In the genomic region with DNA sequence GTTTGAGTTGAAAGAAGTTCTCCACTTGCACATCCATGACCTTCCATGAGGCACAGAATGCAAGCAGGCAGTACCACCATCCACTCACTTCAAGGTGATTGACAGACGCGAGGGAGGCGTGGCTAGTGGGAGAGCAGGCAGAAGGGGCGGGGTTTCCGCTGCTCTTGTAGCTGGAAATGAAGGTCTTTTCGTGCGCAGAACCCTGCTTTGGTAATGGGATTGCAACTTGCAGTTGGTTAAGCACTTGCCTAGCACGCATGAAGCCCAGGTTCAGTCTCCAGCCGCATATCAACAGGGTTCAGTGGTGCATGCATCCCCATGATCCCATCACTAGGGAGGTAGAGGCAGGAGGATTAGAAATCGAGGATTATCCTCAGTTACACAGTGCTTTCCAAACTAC, we compare ENCODE assay signal across 9 mouse cellular contexts. TPM values are rescaled to one million over a fixed set of nuclear protein-coding genes. Genes with fewer than 3 reads are reported as not detected.
DNase-seq lines count a peak whose midpoint lies in the region; ATAC-seq and TF ChIP-seq lines count a peak whose summit lies in the region.
"Had no signal": no experiment of that assay in that cellular context is flagged by ENCODE, and none has a peak within 500 bp of the region (broad histone marks: within the 10 kb centered on the region; RNA-seq: fewer than 3 reads in every experiment).

No protein-coding gene starts in this region.

- DNase-seq in brain, embryonic 14.5 days (ENCODE audit: low read depth): peak; percentile 85
- DNase-seq in lung, postnatal 4 days: peak; percentile 51 to 54
- DNase-seq in splenic B cell, adult 2 months (ENCODE audit: low read depth, low spot score): peak; percentile 56

- H3K36me3 ChIP-seq in erythroblast, embryonic 14.5 days (ENCODE audit: control insufficient read depth): no peaks in the 10 kb centered on the region
- H3K36me3 ChIP-seq in heart, embryonic 12.5 days: no peaks in the 10 kb centered on the region
- no peaks in the 10 kb centered on the region for H3K36me3 ChIP-seq in kidney, embryonic 14.5 days (ENCODE audit: control insufficient read depth, insufficient read depth, low read length)
- no peaks in the 10 kb centered on the region for H3K36me3 ChIP-seq in splenic B cell, adult 2 months (ENCODE audit: control insufficient read depth, insufficient read depth, low read length, poor library complexity, severe bottlenecking)

- peak overlapping the region; percentile 55 for H3K4me3 ChIP-seq in erythroblast, embryonic 14.5 days (replicated peaks)
- peak overlapping the region; percentile 45 for H3K4me3 ChIP-seq in heart, embryonic 12.5 days
- H3K4me3 ChIP-seq in kidney, embryonic 14.5 days (ENCODE audit: low read length): peak overlapping the region; percentile 27

- H3K9ac ChIP-seq in heart, embryonic 12.5 days: no peak overlapping the region
- no peak overlapping the region for H3K9ac ChIP-seq in kidney, embryonic 14.5 days (ENCODE audit: low read depth, low read length)

- no peak for TF ChIP-seq CTCF in brain, embryonic 14.5 days (IDR thresholded peaks at IDR 0.05; ENCODE audit: borderline replicate concordance, extremely low read depth, insufficient read depth, insufficient read length)

- no peaks in the 10 kb centered on the region for H3K9me3 ChIP-seq in erythroblast, embryonic 14.5 days (ENCODE audit: control insufficient read depth, low read length)
- H3K9me3 ChIP-seq in heart, embryonic 12.5 days (replicated peaks): no peaks in the 10 kb centered on the region
- no peaks in the 10 kb centered on the region for H3K9me3 ChIP-seq in kidney, embryonic 14.5 days (ENCODE audit: control insufficient read depth, low read length)

- no peaks in the 10 kb centered on the region for H3K27me3 ChIP-seq in erythroblast, embryonic 14.5 days (ENCODE audit: control insufficient read depth)
- no peaks in the 10 kb centered on the region for H3K27me3 ChIP-seq in heart, embryonic 12.5 days (replicated peaks)
- H3K27me3 ChIP-seq in kidney, embryonic 14.5 days (ENCODE audit: control insufficient read depth, insufficient read depth, low read length): no peaks in the 10 kb centered on the region
- no peaks in the 10 kb centered on the region for H3K27me3 ChIP-seq in splenic B cell, adult 2 months (ENCODE audit: control insufficient read depth, insufficient read depth, low read length, poor library complexity, severe bottlenecking)

- no peak for ATAC-seq in erythroblast, adult 5-6 weeks (replicated peaks; ENCODE audit: low FRiP score, poor library complexity, severe bottlenecking)
- peak; percentile 73 for ATAC-seq in heart, embryonic 12.5 days (ENCODE audit: insufficient number of reproducible peaks, low FRiP score)
- peak; percentile 71 for ATAC-seq in kidney, embryonic 14.5 days (ENCODE audit: low FRiP score, low TSS enrichment)
- ATAC-seq in erythroid progenitor cell, adult 5-6 weeks (replicated peaks; ENCODE audit: low FRiP score, poor library complexity, severe bottlenecking): no peak

- peaks cover 11% of the 10 kb centered on the region for H3K4me1 ChIP-seq in erythroblast, embryonic 14.5 days (ENCODE audit: control insufficient read depth)
- peaks cover 17% of the 10 kb centered on the region for H3K4me1 ChIP-seq in heart, embryonic 12.5 days (replicated peaks)
- peaks cover 5% of the 10 kb centered on the region; the same call in 1 of the 2 replicates for H3K4me1 ChIP-seq in kidney, embryonic 14.5 days (ENCODE audit: control insufficient read depth, insufficient read depth, low read length)

- H3K4me2 ChIP-seq in heart, embryonic 12.5 days: peak overlapping the region; percentile 70
- H3K4me2 ChIP-seq in kidney, embryonic 14.5 days (replicated peaks; ENCODE audit: low read depth, low read length): peak overlapping the region; percentile 51

- H3K27ac ChIP-seq in heart, embryonic 12.5 days (ENCODE audit: poor library complexity, severe bottlenecking): no peak overlapping the region
- no peak overlapping the region for H3K27ac ChIP-seq in kidney, embryonic 14.5 days (ENCODE audit: low read depth, low read length)

- 13% methylated on average over 10 of the region's 10 CpGs for WGBS in heart, embryonic 12.5 days
- 11% methylated on average over 10 of the region's 10 CpGs for WGBS in kidney, embryonic 14.5 days

- TF ChIP-seq POLR2A in brain, embryonic 14.5 days (IDR thresholded peaks at IDR 0.05; ENCODE audit: borderline replicate concordance, extremely low read depth, insufficient read depth, insufficient read length, poor library complexity, severe bottlenecking): no peak

RNA-seq across cellular contexts. Expression of a gene that starts 25.5 kb away (rescaled TPM):
- not detected in 2 replicates for polyA plus RNA-seq in erythroblast, embryonic 14.5 days (2012)
- not detected in 2 replicates for total RNA-seq in erythroblast, adult 5-6 weeks (2015; ENCODE audit: low replicate concordance)
- total RNA-seq in erythroblast, adult 5-6 weeks (2017; ENCODE audit: low replicate concordance): 0.14 and 1.4 TPM in 2 replicates
- polyA plus RNA-seq in brain, embryonic 14.5 days (2012; rRNA removed): 1.9 and 3.1 TPM in 2 replicates
- 11.7 and 12.1 TPM in 2 replicates for polyA plus RNA-seq in heart, embryonic 12.5 days (2016; fragmentation: Nextera tagmentation; extraction: Ambion mirVana)
- polyA plus RNA-seq in kidney, embryonic 14.5 days (2014; fragmentation: Nextera tagmentation; extraction: Ambion mirVana): 21.4 and 48.2 TPM in 2 replicates
- total RNA-seq in erythroid progenitor cell, adult 5-6 weeks (2015; ENCODE audit: low replicate concordance): not detected in 2 replicates
- total RNA-seq in erythroid progenitor cell, adult 5-6 weeks (2017; ENCODE audit: low replicate concordance): 5.8 TPM in 1 of 2 replicates, not detected in the other
- polyA plus RNA-seq: C2C12 had no signal

Comparison
In these comparisons a context has a peak if more than half of its experiments do, and no peak if none do; other contexts are left out.
1. ATAC-seq: peak in heart, embryonic 12.5 days (single experiment) and kidney, embryonic 14.5 days (single experiment); none in erythroblast, adult 5-6 weeks (single experiment) and erythroid progenitor cell, adult 5-6 weeks (single experiment).
2. Peak in every context shown above with its lines, with median percentiles within 50 percentile points of each other: H3K4me3 ChIP-seq and DNase-seq.